8 mouse cellular contexts compared by ENCODE assay signal in the genomic region with DNA sequence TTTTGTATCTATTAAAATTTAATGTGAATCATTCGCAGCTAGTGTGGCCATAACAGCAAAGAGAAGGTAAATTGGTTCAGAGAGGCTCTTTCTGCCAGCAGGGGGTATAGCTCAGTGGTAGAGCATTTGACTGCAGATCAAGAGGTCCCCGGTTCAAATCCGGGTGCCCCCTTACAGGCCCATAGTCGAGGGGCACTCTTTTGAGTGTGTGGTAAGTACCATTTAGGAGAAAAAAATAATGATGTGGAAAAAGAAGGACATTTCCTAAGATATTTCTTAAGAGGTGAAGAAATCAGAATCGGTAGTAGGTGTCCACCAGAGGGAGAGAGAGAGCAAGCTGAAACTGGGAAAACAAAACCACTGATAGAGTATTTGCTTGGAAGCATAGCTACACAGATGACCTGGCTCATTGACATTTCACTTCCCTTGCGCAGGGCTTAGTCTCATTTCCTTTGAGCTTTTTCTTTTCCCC. TPM values are rescaled to one million over a fixed set of nuclear protein-coding genes. Genes with fewer than 3 reads are reported as not detected.
DNase-seq lines count a peak whose midpoint lies in the region; ATAC-seq and TF ChIP-seq lines count a peak whose summit lies in the region.

No protein-coding gene starts in this region.

- no peak for TF ChIP-seq POLR2A in ES-Bruce4 (IDR thresholded peaks at IDR 0.05; ENCODE audit: insufficient read depth, low read length)
- no peak for TF ChIP-seq POLR2A in brain, embryonic 14.5 days (IDR thresholded peaks at IDR 0.05; ENCODE audit: borderline replicate concordance, extremely low read depth, insufficient read depth, insufficient read length, poor library complexity, severe bottlenecking)

- DNase-seq in brain, embryonic 14.5 days (ENCODE audit: low read depth), result peak; percentile 64
- peak; percentile 88 for DNase-seq in fibroblast of lung, adult 2 months (ENCODE audit: low read depth)
- peak; percentile 83 to 87 for DNase-seq in kidney, postnatal 36 days
- peak; percentile 54 to 59 (median 57) for DNase-seq in liver, embryonic 14.5 days (ENCODE audit: low read depth in 3 of 3, low spot score in 3 of 3)
- peak; percentile 85 for DNase-seq in testis, postnatal 10 days (ENCODE audit: low spot score)

- 15% methylated on average over 6 of the region's 6 CpGs for WGBS in heart, embryonic 16.5 days
- 6% methylated on average over 6 of the region's 6 CpGs for WGBS in liver, embryonic 14.5 days (ENCODE audit: insufficient replicate concordance)
- WGBS in neural tube, embryonic 14.5 days, result 16% methylated on average over 6 of the region's 6 CpGs

- no peaks in the 10 kb centered on the region for H3K36me3 ChIP-seq in ES-Bruce4 (ENCODE audit: control insufficient read depth, insufficient read depth, low read length, poor library complexity, severe bottlenecking)
- no peaks in the 10 kb centered on the region for H3K36me3 ChIP-seq in heart, embryonic 16.5 days (ENCODE audit: control insufficient read depth, insufficient read depth)
- H3K36me3 ChIP-seq in liver, embryonic 14.5 days (replicated peaks; ENCODE audit: control insufficient read depth, insufficient read depth, low read depth), result no peaks in the 10 kb centered on the region
- H3K36me3 ChIP-seq in neural tube, embryonic 14.5 days (ENCODE audit: control insufficient read depth, insufficient read depth, low read length), result no peaks in the 10 kb centered on the region

- no peak for TF ChIP-seq CTCF in ES-Bruce4 (IDR thresholded peaks at IDR 0.05; ENCODE audit: low read depth, low read length)
- TF ChIP-seq CTCF in brain, embryonic 14.5 days (IDR thresholded peaks at IDR 0.05; ENCODE audit: borderline replicate concordance, extremely low read depth, insufficient read depth, insufficient read length), result peak; percentile 18; the same call in 1 of the 2 replicates
- peak; percentile 67 for TF ChIP-seq CTCF in liver, embryonic 14.5 days (IDR thresholded peaks at IDR 0.05; ENCODE audit: low read depth)

- peak overlapping the region; percentile 68 for H3K27ac ChIP-seq in ES-Bruce4 (ENCODE audit: insufficient read depth, low read length)
- no peak overlapping the region for H3K27ac ChIP-seq in heart, embryonic 16.5 days (ENCODE audit: low read length)
- no peak overlapping the region for H3K27ac ChIP-seq in liver, embryonic 14.5 days
- H3K27ac ChIP-seq in neural tube, embryonic 14.5 days (ENCODE audit: low read depth, low read length), result no peak overlapping the region

- H3K9ac ChIP-seq in ES-Bruce4 (ENCODE audit: low read depth, poor library complexity, severe bottlenecking), result no peak overlapping the region
- no peak overlapping the region for H3K9ac ChIP-seq in heart, embryonic 16.5 days (ENCODE audit: low read length)
- no peak overlapping the region for H3K9ac ChIP-seq in liver, embryonic 14.5 days (replicated peaks)
- H3K9ac ChIP-seq in neural tube, embryonic 14.5 days (replicated peaks; ENCODE audit: low read depth, low read length), result no peak overlapping the region

- TF ChIP-seq EP300 in ES-Bruce4 (IDR thresholded peaks at IDR 0.05; ENCODE audit: insufficient read depth, low read depth, low read length), result no peak
- TF ChIP-seq EP300 in liver, embryonic 14.5 days (IDR thresholded peaks at IDR 0.05; ENCODE audit: low read depth), result no peak

- no peaks in the 10 kb centered on the region for H3K9me3 ChIP-seq in ES-Bruce4 (replicated peaks; ENCODE audit: control insufficient read depth, insufficient read depth, low read length, poor library complexity, severe bottlenecking)
- H3K9me3 ChIP-seq in heart, embryonic 16.5 days (replicated peaks; ENCODE audit: control insufficient read depth, low read length), result no peaks in the 10 kb centered on the region; the same call in 1 of the 2 replicates
- no peaks in the 10 kb centered on the region for H3K9me3 ChIP-seq in liver, embryonic 14.5 days (ENCODE audit: control insufficient read depth, low read length)
- H3K9me3 ChIP-seq in neural tube, embryonic 14.5 days (ENCODE audit: control insufficient read depth, low read length), result no peaks in the 10 kb centered on the region

- no peaks in the 10 kb centered on the region for H3K4me1 ChIP-seq in ES-Bruce4 (ENCODE audit: control insufficient read depth, insufficient read depth, low read length)
- no peaks in the 10 kb centered on the region for H3K4me1 ChIP-seq in heart, embryonic 16.5 days (ENCODE audit: control insufficient read depth, insufficient read depth, low read length)
- H3K4me1 ChIP-seq in liver, embryonic 14.5 days (replicated peaks; ENCODE audit: control insufficient read depth in 2 of 2, insufficient read depth in 2 of 2, low read length in 1 of 2), result peaks cover 0 to 2% of the 10 kb centered on the region in 2 experiments; a peak in 1 of 4 replicates
- no peaks in the 10 kb centered on the region for H3K4me1 ChIP-seq in neural tube, embryonic 14.5 days (ENCODE audit: control insufficient read depth, insufficient read depth, low read length)

- no peaks in the 10 kb centered on the region for H3K27me3 ChIP-seq in ES-Bruce4 (ENCODE audit: control insufficient read depth, insufficient read depth, low read length, poor library complexity, severe bottlenecking)
- H3K27me3 ChIP-seq in heart, embryonic 16.5 days (ENCODE audit: control insufficient read depth, insufficient read depth, low read length), result peaks cover 50% of the 10 kb centered on the region
- H3K27me3 ChIP-seq in liver, embryonic 14.5 days (ENCODE audit: control insufficient read depth, insufficient read depth, low read length), result no peaks in the 10 kb centered on the region
- no peaks in the 10 kb centered on the region for H3K27me3 ChIP-seq in neural tube, embryonic 14.5 days (ENCODE audit: control insufficient read depth, insufficient read depth, low read length)

- ATAC-seq in heart, embryonic 16.5 days (replicated peaks; ENCODE audit: extremely low read depth, insufficient read depth, low FRiP score), result peak; percentile 75
- peak; percentile 96 for ATAC-seq in liver, embryonic 14.5 days (ENCODE audit: insufficient read depth)
- ATAC-seq in neural tube, embryonic 14.5 days (ENCODE audit: low read depth), result peak; percentile 73; the same call in 1 of the 2 replicates

- no peak overlapping the region for H3K4me3 ChIP-seq in ES-Bruce4 (ENCODE audit: low read depth, low read length)
- no peak overlapping the region for H3K4me3 ChIP-seq in heart, embryonic 16.5 days (ENCODE audit: low read length)
- no peak overlapping the region for H3K4me3 ChIP-seq in liver, embryonic 14.5 days (ENCODE audit: insufficient read depth in 1 of 2, low read depth in 2 of 2, low read length in 2 of 2)
- no peak overlapping the region for H3K4me3 ChIP-seq in neural tube, embryonic 14.5 days (ENCODE audit: low read depth, low read length)

- H3K4me2 ChIP-seq in heart, embryonic 16.5 days (ENCODE audit: low read depth, low read length), result no peak overlapping the region
- no peak overlapping the region for H3K4me2 ChIP-seq in liver, embryonic 14.5 days (ENCODE audit: low read depth)
- H3K4me2 ChIP-seq in neural tube, embryonic 14.5 days (ENCODE audit: low read depth, low read length), result no peak overlapping the region

RNA-seq across cellular contexts. Expression of a gene that starts 25.7 kb away (rescaled TPM):
- polyA plus RNA-seq in ES-Bruce4 (2011; ENCODE audit: insufficient read depth, insufficient read length, low read depth, missing spikeins), result 4.5 and 4.7 TPM in 2 replicates
- 26.3 and 34.0 TPM in 2 replicates for polyA plus RNA-seq in brain, embryonic 14.5 days (2012; rRNA removed)
- polyA plus RNA-seq in heart, embryonic 16.5 days (2015; fragmentation: Nextera tagmentation; extraction: Ambion mirVana), result 3.3 and 3.9 TPM in 2 replicates
- polyA plus RNA-seq in liver, embryonic 14.5 days (2012; rRNA removed), result 4.0 and 4.3 TPM in 2 replicates
- polyA plus RNA-seq in liver, embryonic 14.5 days (2014; fragmentation: Nextera tagmentation; extraction: Ambion mirVana), result 2.1 and 2.5 TPM in 2 replicates
- 22.2 and 24.0 TPM in 2 replicates for polyA plus RNA-seq in neural tube, embryonic 14.5 days (2014; fragmentation: Nextera tagmentation; extraction: Ambion mirVana)

RNA-seq across cellular contexts. Expression of a gene that starts 58.7 kb away (rescaled TPM):
- polyA plus RNA-seq in ES-Bruce4 (2011; ENCODE audit: insufficient read depth, insufficient read length, low read depth, missing spikeins), result 8.8 and 9.5 TPM in 2 replicates
- 19.8 and 22.3 TPM in 2 replicates for polyA plus RNA-seq in brain, embryonic 14.5 days (2012; rRNA removed)
- polyA plus RNA-seq in heart, embryonic 16.5 days (2015; fragmentation: Nextera tagmentation; extraction: Ambion mirVana), result 10.3 and 10.9 TPM in 2 replicates
- polyA plus RNA-seq in liver, embryonic 14.5 days (2012; rRNA removed), result 4.5 and 4.7 TPM in 2 replicates
- 3.0 and 4.2 TPM in 2 replicates for polyA plus RNA-seq in liver, embryonic 14.5 days (2014; fragmentation: Nextera tagmentation; extraction: Ambion mirVana)
- polyA plus RNA-seq in neural tube, embryonic 14.5 days (2014; fragmentation: Nextera tagmentation; extraction: Ambion mirVana), result 11.7 and 14.8 TPM in 2 replicates
